Mouse (Mus musculus) liver, embryonic 11.5 days (tissue): Measurements from ENCODE around the gene Frmd8. TPM values are rescaled to one million over a fixed set of nuclear protein-coding genes. Genes with fewer than 3 reads are reported as not detected.

ENCODE experiments used
- ATAC-seq: fragments of 200-750 bp; cut with Nextera tagmentation; replicated peaks from 2 replicates; pipeline ENCODE4 v1.8.0; 2017; ENCODE audit warnings: moderate number of reproducible peaks, mild to moderate bottlenecking, moderate TSS enrichment, moderate library complexity; ENCODE audit not compliant: low FRiP score
- DNase-seq: peaks from one replicate; pipeline ENCODE4 v3.0.0-alpha.2; 2017; ENCODE audit warnings: low spot score
- H3K27ac ChIP-seq: fragments of 300-500 bp; sonication (generic); 2 replicates; pipeline ENCODE4 v1.5.1; 2014; ENCODE audit warnings: mild to moderate bottlenecking, low read depth, low read length, control low read depth
- H3K27me3 ChIP-seq: fragments of 300-500 bp; sonication (generic); replicated peaks from 2 replicates; pipeline ENCODE4 v1.6.1; 2014; ENCODE audit warnings: low read length, mixed read lengths; ENCODE audit not compliant: control insufficient read depth, insufficient read depth
- H3K36me3 ChIP-seq: fragments of 300-500 bp; sonication (generic); 2 replicates; pipeline ENCODE4 v1.6.1; 2014; ENCODE audit warnings: mild to moderate bottlenecking, low read length, moderate library complexity, mixed read lengths; ENCODE audit not compliant: control insufficient read depth, insufficient read depth
- H3K4me1 ChIP-seq: fragments of 300-500 bp; sonication (generic); replicated peaks from 2 replicates; pipeline ENCODE4 v1.6.1; 2014; ENCODE audit warnings: low read length, mixed read lengths; ENCODE audit not compliant: control insufficient read depth, insufficient read depth
- H3K4me2 ChIP-seq: fragments of 300-500 bp; sonication (generic); 2 replicates; pipeline ENCODE4 v1.6.1; 2014; ENCODE audit warnings: mild to moderate bottlenecking, control low read depth, moderate library complexity
- H3K4me3 ChIP-seq: fragments of 300-500 bp; sonication (generic); 2 replicates; pipeline ENCODE4 v1.5.1; 2014; ENCODE audit warnings: low read depth, low read length, control low read depth
- H3K9ac ChIP-seq: fragments of 300-500 bp; sonication (generic); 2 replicates; pipeline ENCODE4 v1.6.1; 2014; ENCODE audit warnings: low read depth, low read length, control low read depth
- H3K9me3 ChIP-seq: fragments of 300-500 bp; sonication (generic); 2 replicates; pipeline ENCODE4 v1.6.1; 2016; ENCODE audit warnings: low read length, inconsistent platforms, mixed read lengths; ENCODE audit not compliant: control insufficient read depth
- WGBS: fragments of 180-500 bp; shearing (Covaris S2); extraction: QIAGEN DNeasy Blood & Tissue Kit; methylation state at CpG from one replicate; pipeline ENCODE4 v1.1.7; 2014; 5-methylcytosine and 5-hydroxymethylcytosine counted together
- polyA plus RNA-seq: library from polyadenylated mRNA; unstranded; fragments of >200 nt; fragmentation: Nextera tagmentation; extraction: Ambion mirVana; gene quantifications from 2 replicates; pipeline ENCODE4 v1.2.1, GENCODE M21; 2014

The Frmd8 gene
- polyA plus RNA-seq, 1 experiment from 2014 or later: 26.8 TPM

DNA sequence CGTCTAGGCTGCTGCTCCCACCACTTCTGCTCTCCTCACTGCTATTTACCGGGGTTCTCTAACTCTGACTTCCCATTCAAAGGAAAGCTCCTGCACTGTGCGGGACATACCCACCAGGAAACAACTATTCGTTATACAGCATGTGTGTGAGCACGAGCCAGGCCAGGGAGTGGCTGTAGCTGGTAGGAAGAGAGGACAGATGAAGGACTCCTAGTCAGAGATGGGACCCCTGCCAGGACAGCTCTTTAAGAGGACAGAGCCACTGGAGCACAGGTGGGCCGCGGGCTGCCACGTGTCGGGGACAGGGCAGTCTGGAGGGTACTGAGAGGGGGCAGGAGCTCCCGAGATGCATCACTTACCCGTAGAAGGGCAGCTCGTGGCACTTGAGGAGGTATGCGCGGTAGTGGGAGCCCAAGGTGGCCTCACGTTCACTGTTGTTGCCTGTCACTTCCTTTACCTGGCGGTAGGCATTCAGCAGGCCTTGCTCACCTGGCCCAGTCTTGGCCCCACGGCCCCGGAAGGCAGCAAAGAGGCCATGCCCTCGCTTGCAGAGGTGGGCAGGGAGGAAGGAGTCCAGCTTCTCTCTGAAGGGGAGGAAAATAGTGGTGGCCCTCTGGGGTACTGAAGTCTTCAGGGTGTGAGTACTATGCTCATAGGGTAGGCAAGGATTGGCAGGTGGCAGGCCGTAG, 10.2 kb downstream of the Frmd8 start:
- Histone ChIP-seq H3K4me1 (no peaks in the 10 kb centered on the region), H3K27ac (no peak overlapping the region), H3K4me2 (no peak overlapping the region), H3K9me3 (no peaks in the 10 kb centered on the region), H3K9ac (no peak overlapping the region), H3K27me3 (no peaks in the 10 kb centered on the region), H3K36me3 (peaks cover 50% of the 10 kb centered on the region), H3K4me3 (no peak overlapping the region)
- 92% methylated on average over 20 of the region's 20 CpGs for WGBS
- DNase-seq (no peak), ATAC-seq (no peak)

DNA sequence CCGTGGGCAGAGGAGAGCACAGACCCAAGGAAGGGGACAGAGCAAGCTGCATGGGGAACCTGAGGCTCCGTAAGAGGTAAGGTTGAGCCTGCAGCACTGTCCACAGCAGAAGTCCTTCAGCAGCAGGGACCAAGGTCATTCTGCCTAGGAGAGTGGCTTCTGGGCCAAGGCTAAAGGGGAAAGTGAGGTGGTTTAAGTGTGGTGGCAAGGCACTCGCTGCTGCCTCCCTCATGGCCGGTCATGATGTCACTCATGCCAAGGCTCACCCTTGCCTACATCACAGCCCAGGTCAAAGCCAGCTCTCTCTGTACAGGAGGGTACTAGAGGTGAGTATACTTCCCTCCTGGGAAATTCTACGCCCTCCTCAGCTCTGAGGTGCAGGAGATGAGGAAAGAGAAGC, 11.3 kb downstream of the Frmd8 start:
- Histone ChIP-seq H3K9me3 (no peaks in the 10 kb centered on the region), H3K27me3 (no peaks in the 10 kb centered on the region), H3K36me3 (peaks cover 48% of the 10 kb centered on the region), H3K4me1 (no peaks in the 10 kb centered on the region), H3K27ac (no peak overlapping the region), H3K4me2 (no peak overlapping the region), H3K9ac (no peak overlapping the region), H3K4me3 (no peak overlapping the region)
- WGBS: 95% methylated on average over 5 of the region's 5 CpGs
- ATAC-seq (no peak), DNase-seq (no peak)

DNA sequence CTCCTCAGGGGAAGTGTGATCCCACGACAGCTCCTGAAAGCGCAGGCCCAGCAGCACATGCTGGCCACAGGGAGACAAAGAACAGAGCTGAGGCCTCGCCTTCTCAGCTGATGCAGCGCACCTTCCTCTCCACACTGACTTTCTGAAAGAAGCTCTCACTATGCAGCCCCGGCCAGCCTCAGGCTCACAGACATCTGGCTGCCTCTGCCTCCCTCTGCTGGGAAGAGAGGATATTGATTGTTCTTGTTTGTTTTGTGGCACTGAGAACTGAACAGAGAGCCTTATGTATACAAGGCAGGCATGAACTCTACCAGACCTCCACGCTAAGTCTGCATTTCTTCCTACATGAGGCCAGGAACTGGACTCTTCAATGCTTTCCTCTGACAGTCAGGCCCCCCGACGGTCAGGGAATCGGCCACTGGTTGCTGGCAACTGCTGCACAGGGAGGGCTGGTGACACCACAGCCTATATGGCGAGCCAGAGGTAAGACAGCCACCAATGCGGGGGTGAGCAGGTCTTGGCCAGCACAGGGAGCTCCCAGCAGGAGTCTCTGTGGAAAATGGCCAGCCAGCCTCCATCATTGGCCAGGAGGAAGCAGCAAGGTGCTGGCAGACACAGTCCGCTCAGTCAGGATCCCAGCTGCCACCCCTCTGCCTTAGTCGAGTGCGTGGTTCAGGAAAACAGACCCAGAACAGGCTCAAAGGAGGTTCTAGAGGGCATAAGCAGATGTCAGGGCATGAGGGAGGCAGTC, 12.6 kb downstream of the Frmd8 start:
- Histone ChIP-seq H3K27me3 (no peaks in the 10 kb centered on the region), H3K27ac (no peak overlapping the region), H3K4me3 (no peak overlapping the region), H3K9me3 (no peaks in the 10 kb centered on the region), H3K36me3 (peaks cover 53% of the 10 kb centered on the region), H3K9ac (no peak overlapping the region), H3K4me2 (no peak overlapping the region), H3K4me1 (no peaks in the 10 kb centered on the region)
- WGBS: 96% methylated on average over 14 of the region's 14 CpGs
- ATAC-seq: no peak
- DNase-seq: no peak

DNA sequence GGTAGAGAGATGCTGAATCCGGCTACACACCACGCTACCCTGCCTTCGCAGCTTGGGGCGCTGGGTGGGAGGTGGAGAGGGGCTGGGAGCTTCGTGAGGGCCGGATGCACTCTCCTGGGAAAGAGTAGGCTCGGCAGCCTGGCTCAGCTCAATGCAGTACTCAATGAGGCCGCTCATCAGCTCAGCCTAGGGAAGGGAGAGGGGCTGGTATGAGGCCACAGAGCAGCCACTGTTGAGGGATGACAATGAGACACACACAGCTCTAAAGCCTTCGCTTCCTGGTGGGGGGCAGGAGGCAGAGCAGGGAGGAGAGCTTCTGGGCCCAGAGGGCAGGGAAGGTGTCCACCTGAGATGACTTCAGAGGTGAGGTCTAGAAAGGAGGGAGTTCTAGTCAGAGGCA, 18.5 kb downstream of the Frmd8 start:
- 88% methylated on average over 9 of the region's 9 CpGs for WGBS

DNA sequence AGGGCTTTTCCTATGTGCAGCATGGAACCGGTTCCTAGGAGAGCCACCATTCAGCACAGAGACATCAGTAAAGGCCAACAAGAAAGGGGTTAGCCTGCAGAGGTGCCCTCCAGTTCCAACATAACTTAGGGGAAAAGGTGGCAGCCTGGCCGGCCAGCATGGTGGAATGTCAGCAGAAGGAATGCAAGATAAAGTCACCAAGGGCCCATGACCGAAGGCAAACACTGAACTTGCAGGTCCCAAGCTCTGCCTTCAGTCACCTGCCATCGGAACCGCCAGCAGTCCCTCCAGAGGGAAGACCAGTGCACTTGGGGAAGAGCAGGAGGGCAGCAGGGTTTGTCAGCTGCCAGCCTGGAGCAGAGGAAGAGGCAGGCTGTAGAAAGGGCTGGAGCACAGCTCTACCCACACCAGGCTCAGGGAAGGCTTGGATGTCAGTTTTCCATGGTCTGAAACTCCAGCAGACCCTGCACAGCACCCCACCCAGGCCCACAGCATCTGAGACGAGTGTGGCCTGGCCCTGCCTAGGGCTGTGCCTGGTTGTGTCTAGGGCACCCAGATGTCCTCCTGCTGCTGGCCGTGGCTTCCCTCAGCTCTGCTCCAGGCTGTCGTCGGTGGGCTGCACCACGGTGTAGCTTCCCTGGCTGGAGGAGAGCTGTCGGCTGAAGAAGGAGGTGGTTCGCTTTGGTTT, 22.9 kb downstream of the Frmd8 start:
- H3K4me1 ChIP-seq: peaks cover 47% of the 10 kb centered on the region
- H3K27ac ChIP-seq: peak overlapping the region; percentile 38; the same call in 1 of the 2 replicates
- H3K9me3 ChIP-seq: no peaks in the 10 kb centered on the region
- ATAC-seq (no peak), DNase-seq (no peak)
- H3K36me3 ChIP-seq: peaks cover 21% of the 10 kb centered on the region; the same call in 1 of the 2 replicates
- WGBS: 75% methylated on average over 12 of the region's 12 CpGs
- H3K9ac ChIP-seq: no peak overlapping the region
- H3K27me3 ChIP-seq: no peaks in the 10 kb centered on the region
- H3K4me3 ChIP-seq: no peak overlapping the region
- H3K4me2 ChIP-seq: no peak overlapping the region; the same call in 1 of the 2 replicates

More for the DNA sequence above, 18.5 kb downstream of the Frmd8 start:
- ATAC-seq (no peak), DNase-seq (no peak)
- Histone ChIP-seq H3K27ac (no peak overlapping the region), H3K4me3 (no peak overlapping the region), H3K4me2 (no peak overlapping the region), H3K9ac (no peak overlapping the region), H3K4me1 (peaks cover 10% of the 10 kb centered on the region; the same call in 1 of the 2 replicates), H3K9me3 (no peaks in the 10 kb centered on the region), H3K36me3 (peaks cover 42% of the 10 kb centered on the region), H3K27me3 (no peaks in the 10 kb centered on the region)

DNA sequence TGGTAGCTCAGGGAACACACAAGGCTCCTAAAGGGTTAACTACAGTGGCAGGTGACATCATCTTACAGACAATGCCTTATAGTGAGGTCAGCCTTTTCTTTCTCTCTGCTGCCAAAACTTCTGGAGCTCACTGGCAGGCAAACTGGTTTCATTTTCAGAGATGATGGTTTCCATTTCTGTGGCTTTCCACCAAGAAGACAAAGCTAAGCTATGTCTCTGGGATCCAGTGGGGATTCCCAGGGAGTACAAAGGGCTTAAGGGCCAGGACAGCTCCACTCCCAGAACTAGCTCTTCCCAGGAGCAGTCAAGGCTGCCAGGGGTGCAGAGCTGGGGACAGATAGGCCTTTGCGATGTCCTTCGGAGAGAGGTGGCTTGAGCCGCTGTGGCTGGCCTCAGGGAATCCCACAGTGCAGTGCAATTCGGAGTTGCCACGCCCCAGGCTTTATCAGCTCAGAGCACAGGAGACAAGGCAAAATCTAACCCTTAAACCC, 23.5 kb downstream of the Frmd8 start:
- Histone ChIP-seq H3K4me1 (peaks cover 53% of the 10 kb centered on the region), H3K27me3 (no peaks in the 10 kb centered on the region), H3K9ac (0 out of 2 replicates have a peak overlapping the region, but pooled peaks have one; percentile 1), H3K36me3 (peaks cover 20% of the 10 kb centered on the region; the same call in 1 of the 2 replicates), H3K27ac (no peak overlapping the region; the same call in 1 of the 2 replicates), H3K4me3 (no peak overlapping the region), H3K9me3 (no peaks in the 10 kb centered on the region), H3K4me2 (peak overlapping the region; percentile 43)
- no peak for ATAC-seq
- DNase-seq: no peak
- 42% methylated on average over 5 of the region's 5 CpGs for WGBS

DNA sequence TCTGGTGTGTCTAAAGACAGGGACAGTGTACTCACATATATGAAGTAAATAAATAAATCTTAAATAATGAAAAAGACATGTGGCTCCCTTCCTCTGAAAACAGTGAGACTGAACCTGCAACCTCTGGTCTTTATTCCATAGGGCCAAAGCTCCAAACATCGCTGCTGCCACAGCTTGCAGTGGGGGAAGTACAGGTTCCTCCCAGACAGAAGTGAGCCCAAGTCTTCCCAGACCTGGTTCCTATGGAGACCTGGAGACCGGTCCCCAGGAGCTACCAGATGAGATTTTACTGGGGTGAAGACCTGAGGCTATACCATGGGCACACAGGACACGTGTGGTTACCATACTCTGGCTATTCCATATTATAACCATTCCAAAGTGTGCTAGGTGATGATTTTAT, 24.2 kb downstream of the Frmd8 start:
- H3K9ac ChIP-seq: no peak overlapping the region
- H3K9me3 ChIP-seq: no peaks in the 10 kb centered on the region
- peaks cover 57% of the 10 kb centered on the region for H3K4me1 ChIP-seq
- DNase-seq (no peak), ATAC-seq (no peak)
- H3K27ac ChIP-seq: no peak overlapping the region
- H3K36me3 ChIP-seq: peaks cover 14% of the 10 kb centered on the region; the same call in 1 of the 2 replicates
- WGBS: 87% methylated on average over 3 of the region's 3 CpGs
- H3K4me3 ChIP-seq: no peak overlapping the region
- H3K27me3 ChIP-seq: no peaks in the 10 kb centered on the region
- no peak overlapping the region for H3K4me2 ChIP-seq

DNA sequence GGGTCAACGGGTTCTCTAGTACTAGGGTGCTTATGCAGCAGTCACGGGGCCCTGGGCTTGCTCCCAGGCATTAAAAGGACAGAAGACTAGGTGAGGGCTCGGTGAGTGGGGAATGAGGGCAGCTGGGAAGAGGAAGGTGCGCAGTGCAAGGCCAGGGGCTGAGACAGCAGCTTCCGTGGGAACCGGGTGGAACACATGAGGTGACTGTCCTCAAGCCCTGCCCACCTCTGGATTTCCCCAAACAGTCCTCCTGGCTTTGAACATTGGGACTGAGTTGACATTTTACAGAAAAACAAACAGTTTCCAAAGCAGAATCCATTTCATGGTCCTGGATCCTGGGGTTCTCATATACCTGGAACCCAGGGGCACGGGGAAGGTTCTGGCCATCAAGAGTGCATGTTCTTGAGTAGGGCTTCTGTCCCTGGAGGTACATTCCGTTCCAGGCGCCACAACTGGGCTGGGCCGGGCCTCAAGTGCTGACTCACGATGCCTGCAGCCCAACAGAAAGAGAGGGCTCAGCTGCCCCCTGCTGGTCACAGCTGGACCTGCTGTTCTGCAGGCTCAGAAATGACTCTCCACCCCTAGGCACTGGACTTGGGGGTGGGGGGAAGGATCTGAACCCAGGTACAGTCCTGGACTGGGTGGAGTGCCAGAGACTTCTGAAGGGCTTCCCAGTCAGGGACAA, 25.1 kb downstream of the Frmd8 start:
- H3K36me3 ChIP-seq: peaks cover 7% of the 10 kb centered on the region; the same call in 1 of the 2 replicates
- 20% methylated on average over 11 of the region's 11 CpGs for WGBS
- H3K4me2 ChIP-seq: peak overlapping the region; percentile 78
- peak overlapping the region; percentile 80 for H3K27ac ChIP-seq
- no peaks in the 10 kb centered on the region for H3K9me3 ChIP-seq
- H3K4me1 ChIP-seq: peaks cover 61% of the 10 kb centered on the region
- H3K27me3 ChIP-seq: no peaks in the 10 kb centered on the region
- peak overlapping the region; percentile 52 for H3K9ac ChIP-seq
- DNase-seq (peak; percentile 87), ATAC-seq (peak; percentile 44)
- H3K4me3 ChIP-seq: no peak overlapping the region
